Mouse (Mus musculus): ENCODE data around the gene Col24a1. TPM values are rescaled to one million over a fixed set of nuclear protein-coding genes. Genes with fewer than 3 reads are reported as not detected.

Gene Col24a1
- 2.8 and 3.1 TPM in 2 replicates for polyA plus RNA-seq (2015; fragmentation: Nextera tagmentation; extraction: Ambion mirVana)

GRCm38 (mm10) chr3:145292337-145293134 lies at the start of gene Col24a1:
Col24a1 (plus strand) TSS chr3:145292472.
- no peaks in the 10 kb centered on the region for H3K9me3 ChIP-seq (replicated peaks)
- H3K36me3 ChIP-seq = no peaks in the 10 kb centered on the region
- H3K4me3 ChIP-seq (replicated peaks) = peak within 1 kb of the TSS; percentile 43
- no peak within 1 kb of the TSS for H3K27ac ChIP-seq
- H3K9ac ChIP-seq = peak within 1 kb of the TSS; percentile 38
- ATAC-seq (replicated peaks; ENCODE audit: low FRiP score) = peak; percentile 71
- peak within 1 kb of the TSS; percentile 82 for H3K4me2 ChIP-seq
- H3K27me3 ChIP-seq = no peaks in the 10 kb centered on the region
- H3K4me1 ChIP-seq = peaks cover 36% of the 10 kb centered on the region
- WGBS = under 1% methylated on average over 22 of the region's 22 CpGs

- H3K9ac ChIP-seq = no peak overlapping the region
- no peak overlapping the region for H3K4me3 ChIP-seq (replicated peaks)
- WGBS = 91% methylated on average over 2 of the region's 2 CpGs
- no peak for ATAC-seq (replicated peaks; ENCODE audit: low FRiP score)
- no peaks in the 10 kb centered on the region for H3K4me1 ChIP-seq
- H3K36me3 ChIP-seq = no peaks in the 10 kb centered on the region
- H3K27ac ChIP-seq = no peak overlapping the region
- no peaks in the 10 kb centered on the region for H3K9me3 ChIP-seq (replicated peaks)
- H3K4me2 ChIP-seq = no peak overlapping the region
- H3K27me3 ChIP-seq = no peaks in the 10 kb centered on the region
Measured at GRCm38 (mm10) chr3:145248040-145248439, 44.2 kb upstream of the Col24a1 start.

DNA sequence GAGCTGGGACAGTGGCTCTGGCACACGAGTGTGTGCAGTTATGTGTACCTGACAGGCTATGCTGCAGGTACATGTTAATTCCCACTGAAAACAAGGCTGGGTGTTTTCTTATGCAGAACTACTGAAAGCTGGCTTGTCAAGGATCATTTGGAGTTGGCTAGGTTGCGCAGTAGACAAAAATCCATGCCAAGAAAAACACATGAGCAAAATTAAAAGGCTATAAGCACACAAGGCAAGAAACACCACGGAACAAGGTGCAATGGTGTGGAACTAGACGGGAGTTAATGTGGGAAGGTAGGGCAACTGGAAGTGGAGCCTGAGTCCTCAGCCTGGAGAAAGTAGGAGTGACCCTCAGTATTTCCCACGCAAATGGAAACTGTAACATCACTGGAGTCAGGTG lies 39.2 kb upstream of the Col24a1 start:
- H3K9me3 ChIP-seq (replicated peaks) = no peaks in the 10 kb centered on the region
- ATAC-seq (replicated peaks; ENCODE audit: low FRiP score) = no peak
- no peak overlapping the region for H3K27ac ChIP-seq
- no peak overlapping the region for H3K4me3 ChIP-seq (replicated peaks)
- no peak overlapping the region for H3K4me2 ChIP-seq
- H3K36me3 ChIP-seq = no peaks in the 10 kb centered on the region
- 68% methylated on average over 5 of the region's 5 CpGs for WGBS
- H3K27me3 ChIP-seq = no peaks in the 10 kb centered on the region
- no peaks in the 10 kb centered on the region for H3K4me1 ChIP-seq
- H3K9ac ChIP-seq = no peak overlapping the region

DNA sequence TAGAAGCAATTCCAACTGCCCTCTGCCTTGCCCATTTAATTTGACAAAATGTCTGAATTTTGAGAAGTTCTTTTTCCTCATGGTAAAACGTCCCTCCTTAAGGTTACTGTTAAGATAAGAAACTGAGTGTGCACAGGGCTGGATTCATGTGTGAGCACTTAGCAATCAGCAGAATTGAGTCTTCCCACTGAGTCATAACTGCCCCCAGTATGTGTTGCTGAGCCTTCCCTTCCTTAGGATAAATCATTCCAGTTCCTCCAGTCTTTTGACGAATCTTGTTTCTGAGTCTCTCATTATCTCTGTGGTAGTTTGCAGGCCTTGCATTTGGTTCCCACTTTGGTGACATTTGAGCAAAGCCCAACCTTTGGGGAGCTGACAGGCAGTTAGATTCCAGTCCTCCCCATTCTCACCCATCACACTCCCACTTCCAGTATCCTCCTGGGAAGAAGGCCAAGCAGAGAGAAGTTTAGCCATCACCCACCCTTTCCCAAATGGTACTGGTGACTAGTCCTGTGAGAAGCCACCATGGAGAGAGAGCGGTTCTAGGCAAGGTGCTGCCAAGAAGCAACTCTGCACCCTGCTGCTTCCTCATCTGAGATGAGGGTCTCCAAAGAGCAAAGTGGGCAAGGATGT lies 37.4 kb upstream of the Col24a1 start:
- H3K27ac ChIP-seq = no peak overlapping the region
- H3K36me3 ChIP-seq = no peaks in the 10 kb centered on the region
- 79% methylated on average over 3 of the region's 3 CpGs for WGBS
- no peaks in the 10 kb centered on the region for H3K9me3 ChIP-seq (replicated peaks)
- no peak for ATAC-seq (replicated peaks; ENCODE audit: low FRiP score)
- H3K4me3 ChIP-seq (replicated peaks) = no peak overlapping the region
- no peak overlapping the region for H3K9ac ChIP-seq
- H3K4me2 ChIP-seq = no peak overlapping the region
- no peaks in the 10 kb centered on the region for H3K27me3 ChIP-seq
- no peaks in the 10 kb centered on the region for H3K4me1 ChIP-seq

GRCm38 (mm10) chr3:145256647-145257046 lies 35.6 kb upstream of the Col24a1 start:
- ATAC-seq (replicated peaks; ENCODE audit: low FRiP score) = no peak

DNA sequence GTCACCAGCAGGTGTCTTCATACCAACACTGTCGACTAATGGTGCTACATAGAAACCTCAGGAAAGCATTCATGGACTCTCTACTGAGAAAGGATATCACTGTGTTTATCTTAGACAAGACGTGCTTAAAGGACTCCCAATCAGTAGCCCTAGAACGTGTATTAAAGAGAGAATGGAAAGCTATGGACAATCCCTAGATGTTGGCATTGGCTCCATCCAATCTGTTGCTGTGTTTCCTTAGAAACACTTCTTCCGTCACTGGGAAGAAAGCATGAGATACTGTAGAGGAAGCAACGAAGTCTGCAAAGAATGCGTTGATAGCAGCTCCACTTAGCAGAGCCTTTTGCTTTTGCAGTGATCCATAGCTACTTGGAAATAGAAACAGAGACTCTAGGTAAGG lies 32.6 kb upstream of the Col24a1 start:
- WGBS = 87% methylated on average over 6 of the region's 6 CpGs
- Histone ChIP-seq H3K9me3 (replicated peaks) (no peaks in the 10 kb centered on the region), H3K9ac (no peak overlapping the region), H3K27me3 (no peaks in the 10 kb centered on the region), H3K4me2 (no peak overlapping the region), H3K4me3 (replicated peaks) (no peak overlapping the region), H3K4me1 (no peaks in the 10 kb centered on the region), H3K27ac (no peak overlapping the region), H3K36me3 (no peaks in the 10 kb centered on the region)
- no peak for ATAC-seq (replicated peaks; ENCODE audit: low FRiP score)

More at GRCm38 (mm10) chr3:145256647-145257046, 35.6 kb upstream of the Col24a1 start:
- Histone ChIP-seq H3K4me3 (replicated peaks) (no peak overlapping the region), H3K9ac (no peak overlapping the region), H3K4me2 (no peak overlapping the region), H3K27ac (no peak overlapping the region), H3K9me3 (replicated peaks) (no peaks in the 10 kb centered on the region), H3K4me1 (no peaks in the 10 kb centered on the region), H3K36me3 (no peaks in the 10 kb centered on the region), H3K27me3 (no peaks in the 10 kb centered on the region)
- 74% methylated on average over 7 of the region's 7 CpGs for WGBS

- Histone ChIP-seq H3K27me3 (no peaks in the 10 kb centered on the region), H3K27ac (no peak overlapping the region), H3K4me2 (no peak overlapping the region), H3K4me3 (replicated peaks) (no peak overlapping the region), H3K9me3 (replicated peaks) (no peaks in the 10 kb centered on the region), H3K36me3 (no peaks in the 10 kb centered on the region), H3K9ac (no peak overlapping the region), H3K4me1 (no peaks in the 10 kb centered on the region)
- WGBS = 69% methylated on average over 4 of the region's 4 CpGs
- no peak for ATAC-seq (replicated peaks; ENCODE audit: low FRiP score)
Measured at GRCm38 (mm10) chr3:145263131-145263530, 29.1 kb upstream of the Col24a1 start.

GRCm38 (mm10) chr3:145268066-145268465 lies 24.2 kb upstream of the Col24a1 start:
- Histone ChIP-seq H3K27ac (no peak overlapping the region), H3K4me1 (no peaks in the 10 kb centered on the region), H3K36me3 (no peaks in the 10 kb centered on the region), H3K9me3 (replicated peaks) (no peaks in the 10 kb centered on the region), H3K27me3 (no peaks in the 10 kb centered on the region), H3K9ac (no peak overlapping the region), H3K4me3 (replicated peaks) (no peak overlapping the region), H3K4me2 (no peak overlapping the region)
- no peak for ATAC-seq (replicated peaks; ENCODE audit: low FRiP score)
- 71% methylated on average over 7 of the region's 7 CpGs for WGBS

- ATAC-seq (replicated peaks; ENCODE audit: low FRiP score) = no peak
- Histone ChIP-seq H3K36me3 (no peaks in the 10 kb centered on the region), H3K9me3 (replicated peaks) (no peaks in the 10 kb centered on the region), H3K4me3 (replicated peaks) (no peak overlapping the region), H3K27ac (no peak overlapping the region), H3K9ac (no peak overlapping the region), H3K4me2 (no peak overlapping the region), H3K27me3 (no peaks in the 10 kb centered on the region), H3K4me1 (no peaks in the 10 kb centered on the region)
- WGBS = 83% methylated on average over 6 of the region's 6 CpGs
Measured at GRCm38 (mm10) chr3:145274191-145274590, 18.1 kb upstream of the Col24a1 start.

DNA sequence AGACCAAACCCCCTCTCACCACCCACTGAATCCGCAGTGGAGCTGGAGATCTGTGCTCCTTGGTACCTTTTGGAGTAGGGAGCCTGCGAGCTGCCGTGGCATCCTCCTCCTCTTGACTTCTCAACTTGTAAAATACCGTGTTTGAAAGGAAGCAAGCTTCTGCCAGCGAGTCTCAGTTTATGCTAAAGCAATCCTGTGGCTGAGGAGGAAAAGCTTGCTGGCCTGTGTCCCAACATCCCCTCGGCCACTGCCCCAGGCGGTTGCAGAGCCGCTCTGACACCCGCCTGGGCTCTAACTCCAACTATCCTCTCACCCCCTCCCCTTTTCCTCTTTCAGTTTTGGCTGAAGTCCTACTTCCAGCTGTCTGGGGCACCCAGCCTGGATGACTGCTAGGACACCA lies 935 bp downstream of the Col24a1 start:
- no peaks in the 10 kb centered on the region for H3K9me3 ChIP-seq (replicated peaks)
- H3K27me3 ChIP-seq = no peaks in the 10 kb centered on the region
- peak; percentile 49 for ATAC-seq (replicated peaks; ENCODE audit: low FRiP score)
- peaks cover 36% of the 10 kb centered on the region for H3K4me1 ChIP-seq
- no peak overlapping the region for H3K27ac ChIP-seq
- peak overlapping the region; percentile 82 for H3K4me2 ChIP-seq
- 2% methylated on average over 9 of the region's 9 CpGs for WGBS
- no peaks in the 10 kb centered on the region for H3K36me3 ChIP-seq
- H3K4me3 ChIP-seq (replicated peaks) = peak overlapping the region; percentile 43
- peak overlapping the region; percentile 38 for H3K9ac ChIP-seq

GRCm38 (mm10) chr3:145293623-145294307 lies 1.5 kb downstream of the Col24a1 start:
- Histone ChIP-seq H3K27me3 (no peaks in the 10 kb centered on the region), H3K4me2 (peak overlapping the region; percentile 82), H3K4me3 (replicated peaks) (peak overlapping the region; percentile 43), H3K4me1 (peaks cover 36% of the 10 kb centered on the region), H3K9me3 (replicated peaks) (no peaks in the 10 kb centered on the region), H3K9ac (peak overlapping the region; percentile 38; the same call in 1 of the 2 replicates), H3K27ac (no peak overlapping the region), H3K36me3 (no peaks in the 10 kb centered on the region)
- WGBS = 46% methylated on average over 12 of the region's 12 CpGs
- ATAC-seq (replicated peaks; ENCODE audit: low FRiP score) = peak; percentile 65

DNA sequence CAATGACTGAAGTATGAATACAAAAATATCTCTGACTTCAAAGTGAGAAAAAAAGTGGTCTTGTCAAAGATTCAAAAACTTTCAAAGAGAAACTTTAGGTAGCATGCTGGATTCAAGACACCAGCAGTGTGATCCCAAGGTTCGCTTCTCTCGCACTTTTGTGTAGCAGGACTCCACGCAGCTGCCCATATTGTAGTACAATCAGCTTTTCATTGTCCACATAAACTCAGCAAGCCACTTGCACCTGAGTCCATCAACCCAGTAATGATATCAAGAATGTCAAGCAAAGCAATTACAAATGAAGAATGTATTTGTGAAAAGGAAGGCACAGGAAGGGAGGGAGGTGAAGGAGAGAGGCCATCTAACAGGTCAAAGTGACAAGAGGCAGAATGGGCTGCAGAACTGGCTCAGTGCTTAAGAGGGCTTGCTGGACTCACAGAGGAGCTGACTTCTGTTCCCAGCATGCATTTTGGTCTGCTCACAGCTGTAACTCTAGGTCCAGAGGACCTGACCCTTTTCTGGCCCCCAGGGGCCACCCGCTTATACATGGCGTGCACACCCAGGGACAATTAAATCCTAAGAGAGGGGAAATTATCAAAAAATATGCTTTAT lies 7.8 kb downstream of the Col24a1 start:
- Histone ChIP-seq H3K36me3 (no peaks in the 10 kb centered on the region), H3K27me3 (no peaks in the 10 kb centered on the region), H3K27ac (no peak overlapping the region), H3K4me1 (peaks cover 22% of the 10 kb centered on the region), H3K9me3 (replicated peaks) (no peaks in the 10 kb centered on the region), H3K4me3 (replicated peaks) (no peak overlapping the region), H3K4me2 (no peak overlapping the region), H3K9ac (no peak overlapping the region)
- ATAC-seq (replicated peaks; ENCODE audit: low FRiP score) = no peak
- WGBS = 75% methylated on average over 5 of the region's 5 CpGs

Measured in kidney, embryonic 15.5 days (tissue).